Mouse (Mus musculus): ENCODE measurements around the gene Pkib. TPM values are rescaled to one million over a fixed set of nuclear protein-coding genes. Genes with fewer than 3 reads are reported as not detected.
A peak's percentile ranks its signal among the peaks of the same experiment; 100 is the strongest.

Pkib gene
- total RNA-seq (2022), result 10 to 100 TPM; 11.7 to 14.9 (median 13.7) TPM

DNA sequence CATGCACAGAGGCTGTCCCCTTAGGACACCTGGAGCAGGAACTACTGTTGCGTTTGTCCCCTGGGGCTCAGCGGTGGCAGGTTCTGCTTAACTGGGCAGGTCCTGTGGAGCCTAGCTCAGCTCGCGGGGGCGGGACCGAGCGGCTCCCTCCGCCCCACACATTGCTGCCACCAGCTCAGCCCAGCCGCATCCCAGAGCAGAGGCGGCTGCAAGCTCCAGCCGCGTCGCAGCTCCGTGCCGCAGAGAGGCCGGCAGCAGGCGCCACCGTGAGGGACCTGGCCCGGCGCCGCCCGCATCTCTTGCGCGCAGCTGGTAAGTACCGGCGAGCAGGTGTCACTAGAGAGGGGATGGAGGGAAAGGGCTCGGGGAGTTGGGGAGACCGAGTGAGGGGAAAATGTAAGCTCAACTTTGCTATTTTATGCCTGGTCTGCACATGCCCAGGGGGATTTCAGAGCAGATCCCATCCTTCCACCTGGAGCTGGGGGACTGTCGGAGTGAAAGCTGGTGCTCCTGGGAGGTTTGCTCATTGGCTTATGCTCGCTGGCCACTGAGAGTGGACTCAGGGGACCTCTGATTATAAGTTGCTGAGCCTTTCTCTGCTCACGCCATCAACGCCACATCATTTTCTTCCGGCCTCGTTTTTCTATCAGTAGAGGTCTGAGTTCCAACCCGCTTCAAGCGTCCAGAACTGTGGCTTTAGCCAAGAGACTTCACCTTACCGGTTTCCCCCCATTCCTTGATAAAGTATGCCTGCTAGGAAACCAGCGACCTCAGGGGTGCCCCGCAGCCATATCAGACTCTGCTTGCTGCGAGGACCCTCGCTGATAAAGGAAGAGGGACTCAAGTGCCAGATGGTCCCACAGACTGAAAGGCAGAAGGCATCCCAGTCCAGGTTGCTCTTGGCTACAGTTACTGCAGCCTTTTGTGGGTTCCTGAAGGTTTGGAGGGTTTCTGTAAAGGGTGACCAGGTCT, at the start of gene Pkib:
Pkib (plus strand) TSS at position 86 of the 972 bp plus-strand sequence.
- peak; percentile 9 to 46 for DNase-seq (ENCODE audit: low spot score in 2 of 2)

DNA sequence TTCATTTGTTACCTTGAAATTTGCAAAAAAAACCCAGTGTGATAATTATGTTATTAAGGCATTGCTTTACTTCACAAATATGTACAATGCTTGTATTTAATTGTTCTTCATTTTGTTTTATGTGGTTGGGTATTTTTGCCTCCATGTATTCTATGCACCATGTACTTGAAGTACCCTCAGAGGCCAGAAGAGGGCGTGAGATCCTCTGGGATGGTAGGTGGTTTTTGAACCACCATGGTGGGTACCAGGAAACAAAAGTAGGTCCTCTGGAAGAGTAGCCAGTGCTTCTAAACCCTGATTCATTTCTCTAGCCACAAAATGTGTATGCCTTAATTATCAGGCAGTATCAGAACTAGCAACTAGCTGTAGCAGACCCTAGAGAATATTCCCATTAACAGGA, 47.9 kb upstream of the Pkib start:
- DNase-seq (ENCODE audit: low spot score in 2 of 2), result no peak

DNA sequence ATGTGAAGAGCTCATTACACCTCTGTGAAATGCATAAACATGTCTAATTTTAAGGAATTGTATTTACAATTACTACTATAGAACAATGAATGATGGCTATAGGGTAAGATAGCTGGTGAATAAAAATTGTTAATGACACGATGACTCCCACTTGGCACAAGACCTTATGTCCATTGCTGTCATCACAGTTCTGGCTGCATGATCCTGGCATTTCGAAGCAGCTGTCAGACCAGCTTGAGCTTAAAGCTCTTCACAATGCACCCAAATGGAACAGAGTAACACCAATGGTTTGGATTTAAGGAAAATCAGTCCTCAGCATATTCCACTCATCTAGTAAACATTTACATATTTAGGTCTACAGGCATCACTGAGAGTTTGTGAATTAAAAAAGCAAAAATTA, 37.5 kb upstream of the Pkib start:
- DNase-seq (ENCODE audit: low spot score in 2 of 2), result no peak

DNA sequence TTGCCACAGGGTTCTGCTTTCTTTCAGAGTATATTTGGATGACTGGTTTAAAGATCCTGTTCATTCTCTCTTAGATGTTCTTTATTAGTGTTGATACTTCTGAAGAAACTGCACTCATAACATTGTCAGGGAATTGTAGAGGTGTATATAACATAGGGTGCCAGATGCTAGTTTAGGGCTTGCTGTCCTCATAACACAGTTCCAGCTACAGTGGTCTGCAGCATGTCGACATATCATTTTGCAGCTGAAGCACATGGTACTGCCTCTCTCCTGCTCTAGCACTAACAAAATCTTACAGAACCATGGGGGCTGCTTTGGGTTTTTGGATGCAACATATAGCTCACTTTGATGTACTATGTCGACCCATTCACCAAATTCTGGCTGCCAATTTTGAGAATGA, 34.6 kb upstream of the Pkib start:
- no peak for DNase-seq (ENCODE audit: low spot score in 2 of 2)

DNA sequence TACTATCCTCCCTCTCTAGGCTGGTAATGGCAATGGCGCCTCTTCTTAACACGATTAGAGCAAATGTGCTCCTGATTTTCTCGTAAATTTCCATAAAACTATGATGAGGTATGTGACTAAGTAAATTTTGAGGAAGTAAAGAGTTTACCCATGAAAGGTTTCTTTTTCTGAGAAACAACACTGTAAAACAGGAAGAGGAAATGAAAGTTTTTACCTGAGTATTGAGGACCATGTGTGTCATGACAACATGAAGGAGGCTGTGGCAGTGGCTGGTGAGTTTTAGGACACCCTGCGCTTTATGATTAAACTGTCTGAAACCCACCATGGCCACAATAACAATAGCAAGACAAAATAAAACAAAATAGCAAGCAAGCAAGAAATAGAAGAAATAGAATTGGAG, 28.8 kb upstream of the Pkib start:
- DNase-seq (ENCODE audit: low spot score in 2 of 2), result no peak

DNA sequence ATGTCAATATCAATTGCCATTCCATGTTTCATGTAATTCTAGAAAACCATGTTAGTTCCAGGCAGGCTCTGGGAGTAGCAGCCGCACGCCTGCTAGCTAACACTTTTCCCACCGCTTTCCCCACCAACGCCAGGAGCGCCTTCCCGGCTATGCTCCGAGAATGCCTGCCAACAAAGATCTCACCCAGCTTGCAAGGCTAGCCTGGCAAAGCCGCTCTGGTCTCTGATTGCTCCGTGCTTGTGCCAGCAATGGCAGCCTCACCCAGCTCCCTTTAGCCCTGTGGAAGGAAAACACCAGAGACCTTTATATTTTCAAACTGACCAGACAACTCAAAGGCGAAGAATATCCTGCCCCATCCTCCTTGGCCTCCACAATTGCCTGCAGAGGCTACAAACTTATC, 8.5 kb upstream of the Pkib start:
- DNase-seq (ENCODE audit: low spot score in 2 of 2), result peak in 1 of 2 experiments; percentile 4

DNA sequence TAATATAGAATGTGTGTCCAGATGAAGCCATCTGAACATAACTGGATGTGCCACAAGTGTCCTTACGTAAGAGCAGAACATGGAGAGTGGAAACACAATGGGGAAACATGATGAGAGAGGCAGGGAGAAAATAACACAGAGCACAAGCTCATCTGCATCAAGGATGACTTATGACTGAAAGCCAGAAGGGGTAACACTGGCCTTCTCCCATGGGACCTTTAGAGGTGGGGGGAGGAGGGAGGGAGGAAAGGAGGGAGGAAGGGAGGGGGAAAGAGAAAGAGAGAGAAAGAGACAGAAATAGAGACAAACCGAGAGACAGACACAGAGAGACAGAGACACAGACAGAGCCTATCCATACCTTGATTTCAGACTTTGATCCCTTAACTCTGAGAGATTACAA, 4.0 kb upstream of the Pkib start:
- DNase-seq (ENCODE audit: low spot score in 2 of 2), result no peak

DNA sequence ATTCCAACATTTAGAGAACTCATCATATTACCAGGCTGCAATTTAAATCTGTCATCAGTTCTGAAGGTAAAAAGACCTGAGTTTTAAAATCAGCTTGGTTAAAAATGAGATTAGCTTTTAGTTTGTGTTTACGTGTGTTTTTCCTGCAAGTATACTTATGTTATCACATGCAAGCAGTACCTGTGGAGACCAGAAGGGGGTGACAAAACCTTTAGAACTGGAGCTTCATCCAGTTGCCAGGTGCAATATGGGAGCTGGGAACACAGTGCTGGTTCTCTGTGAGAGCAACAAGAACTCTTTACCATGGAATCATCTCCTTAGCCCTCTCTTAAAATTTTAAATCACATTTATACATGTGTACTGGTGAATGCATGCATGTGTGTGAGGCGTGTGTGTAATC, 1.2 kb upstream of the Pkib start:
- DNase-seq (ENCODE audit: low spot score in 2 of 2), result no peak

DNA sequence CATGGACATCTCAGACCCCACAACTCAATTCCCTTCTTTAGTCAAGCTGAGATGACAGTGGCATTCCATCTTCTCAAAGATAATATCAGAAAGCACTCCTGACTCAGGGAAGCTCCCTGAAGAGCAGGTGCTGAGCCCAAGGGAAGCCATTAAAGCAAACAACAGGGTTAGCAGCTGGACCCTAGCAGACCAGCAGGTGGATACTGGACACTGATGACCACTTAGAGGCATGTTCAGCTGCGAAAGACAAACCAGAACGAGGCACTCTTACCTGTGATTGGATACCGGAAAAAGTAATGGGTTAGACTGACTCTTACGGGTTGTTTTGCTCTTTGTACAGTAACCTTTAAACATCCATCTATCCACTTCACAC, 1.1 kb downstream of the Pkib start:
- no peak for DNase-seq (ENCODE audit: low spot score in 2 of 2)

DNA sequence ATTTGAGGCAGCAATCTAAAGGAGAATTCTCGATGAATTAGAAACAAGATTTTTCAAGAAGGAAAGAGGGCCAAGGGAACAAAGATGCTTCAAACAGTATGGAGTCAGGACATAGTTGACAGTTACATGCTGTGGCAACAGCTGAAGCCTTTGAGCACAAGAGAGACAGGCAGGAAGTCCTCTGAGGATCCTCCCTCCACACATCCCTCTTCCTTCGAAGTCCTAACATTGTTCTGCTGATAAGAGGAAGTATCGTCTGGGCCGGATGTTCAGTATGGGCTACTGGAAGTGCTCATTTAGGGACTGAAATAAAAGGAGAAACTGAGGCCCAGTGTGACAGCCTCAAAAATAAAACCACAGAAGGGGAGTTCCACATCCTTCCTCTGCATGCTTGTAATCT, 5.2 kb downstream of the Pkib start:
- DNase-seq (ENCODE audit: low spot score in 2 of 2), result no peak

DNA sequence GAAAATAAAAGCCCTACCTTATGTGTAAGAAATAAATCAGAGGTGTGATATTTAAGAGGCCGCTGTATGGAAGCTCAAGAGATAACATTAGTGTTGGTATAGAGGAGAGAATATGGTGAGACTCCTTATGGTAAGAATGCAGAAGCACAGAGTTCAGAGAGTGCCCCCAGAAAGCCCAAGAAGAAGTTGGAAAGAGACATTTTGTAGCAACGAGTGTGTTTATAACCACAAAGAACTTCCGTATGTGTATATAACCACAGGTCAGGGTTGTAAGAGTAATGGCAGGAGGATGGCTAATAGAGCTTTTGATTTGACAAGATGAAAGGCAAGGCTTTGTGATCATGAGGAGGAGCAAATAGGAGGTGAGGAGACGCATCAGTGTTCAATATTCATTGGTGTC, 6.5 kb downstream of the Pkib start:
- no peak for DNase-seq (ENCODE audit: low spot score in 2 of 2)

DNA sequence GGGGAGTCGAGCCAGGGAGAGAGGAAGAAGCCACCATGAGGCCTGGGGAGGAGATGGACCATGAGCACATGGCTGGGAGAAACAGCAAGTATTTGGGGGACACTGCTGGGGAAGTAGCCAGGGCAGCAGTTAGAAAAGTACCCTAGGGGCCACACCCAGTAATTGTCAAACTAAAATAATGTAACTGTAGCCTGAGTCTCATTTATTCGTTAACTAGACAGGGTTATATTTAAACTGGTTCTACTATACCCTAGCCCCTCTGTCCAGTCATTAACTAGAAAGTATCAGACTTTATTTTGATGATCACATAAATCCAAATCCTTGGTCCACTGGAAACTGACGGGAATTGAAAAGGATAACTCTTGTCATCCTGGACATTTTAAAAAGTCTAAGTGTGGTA, 7.8 kb downstream of the Pkib start:
- DNase-seq (ENCODE audit: low spot score in 2 of 2), result no peak

DNA sequence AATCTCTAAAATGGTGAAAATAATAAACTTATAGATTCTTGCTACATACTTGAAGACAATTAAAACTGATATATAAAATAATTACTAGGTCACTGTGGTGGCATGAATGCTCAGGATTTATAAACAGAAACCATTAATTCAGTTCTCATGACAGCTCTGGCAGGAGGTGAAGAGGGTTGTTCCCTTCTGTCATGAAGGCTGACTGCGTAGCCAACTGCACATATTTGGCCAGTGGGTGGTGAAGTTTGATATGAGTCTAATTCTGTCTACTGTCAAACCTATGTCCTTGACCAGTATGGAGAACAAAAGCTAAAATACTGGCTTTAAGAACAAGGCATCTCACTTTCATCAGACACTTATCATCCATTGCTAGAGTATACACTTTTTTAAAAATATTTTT, 21.5 kb downstream of the Pkib start:
- DNase-seq (ENCODE audit: low spot score in 2 of 2), result no peak

DNA sequence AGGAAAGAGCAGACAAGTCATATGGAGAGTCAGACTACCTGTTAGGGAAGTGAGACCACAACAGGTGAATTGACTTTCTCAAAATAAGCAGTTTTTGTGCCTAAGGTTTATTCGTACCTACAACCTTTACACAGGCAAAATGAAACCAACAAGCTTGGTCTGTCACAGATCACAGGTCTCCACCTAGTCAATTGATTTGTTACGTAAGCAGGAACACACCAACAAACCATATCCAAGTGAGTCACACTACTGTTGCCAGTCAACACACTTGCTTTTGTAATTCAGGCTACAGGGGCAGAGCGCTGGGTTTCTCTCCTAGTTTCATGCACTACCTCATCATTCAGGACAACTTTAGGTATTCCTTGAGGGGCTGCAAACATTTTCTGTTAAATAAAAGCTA, 28.7 kb downstream of the Pkib start:
- DNase-seq (ENCODE audit: low spot score in 2 of 2), result no peak

DNA sequence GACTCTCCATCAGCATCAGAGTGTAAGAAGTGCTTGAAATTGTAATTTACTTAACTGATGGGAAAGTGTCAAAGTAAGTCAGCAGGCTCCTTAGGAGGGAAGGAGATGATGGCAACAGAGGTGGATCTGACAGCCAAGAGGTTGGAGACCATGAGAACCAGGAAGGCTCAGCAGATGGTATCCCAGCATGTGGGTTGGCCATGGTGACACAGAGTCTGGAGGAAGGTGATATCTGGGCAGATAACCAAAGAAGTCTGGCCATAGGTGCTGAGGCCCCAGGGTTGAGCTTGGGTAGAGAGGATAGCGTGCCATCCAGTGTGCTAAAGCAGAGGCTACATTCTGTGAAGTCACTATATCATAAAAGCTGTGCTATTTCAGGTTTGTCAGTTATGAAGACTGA, 32.0 kb downstream of the Pkib start:
- no peak for DNase-seq (ENCODE audit: low spot score in 2 of 2)

DNA sequence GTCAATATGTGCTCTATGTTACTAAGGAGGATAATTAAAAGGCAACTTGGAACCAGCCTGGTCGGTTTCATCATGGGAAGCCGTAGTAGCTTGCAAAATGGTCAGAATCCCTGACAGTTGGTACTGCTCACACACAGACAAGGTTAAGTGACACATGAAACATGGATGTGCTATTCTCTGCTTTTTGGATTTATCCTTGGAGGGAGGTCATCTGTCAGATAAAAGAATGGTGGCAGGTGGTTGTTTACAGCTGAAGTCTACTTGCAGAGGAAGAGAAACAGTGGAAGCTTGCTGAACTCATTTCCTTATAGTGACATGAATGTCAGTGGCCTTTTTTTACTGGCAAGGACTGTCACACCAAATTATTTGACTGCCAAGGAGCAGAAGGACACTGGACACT, 32.5 kb downstream of the Pkib start:
- DNase-seq (ENCODE audit: low spot score in 2 of 2), result no peak

DNA sequence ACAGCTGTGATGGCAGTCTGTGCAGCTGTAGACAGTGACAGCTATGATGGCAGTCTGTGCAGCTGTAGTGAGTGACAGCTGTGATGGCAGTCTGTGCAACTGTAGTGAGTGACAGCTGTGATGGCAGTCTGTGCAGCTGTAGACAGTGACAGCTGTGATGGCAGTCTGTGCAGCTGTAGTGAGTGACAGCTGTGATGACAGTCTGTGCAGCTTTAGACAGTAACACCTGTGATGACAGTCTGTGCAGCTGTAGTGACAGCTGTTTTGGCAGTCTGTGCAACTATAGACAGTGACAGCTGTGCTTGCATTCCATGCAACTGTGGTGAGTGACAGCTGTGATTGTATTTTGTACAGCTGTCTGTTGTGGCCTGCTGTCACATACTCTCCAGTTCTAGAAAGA, 44.0 kb downstream of the Pkib start:
- no peak for DNase-seq (ENCODE audit: low spot score in 2 of 2)

DNA sequence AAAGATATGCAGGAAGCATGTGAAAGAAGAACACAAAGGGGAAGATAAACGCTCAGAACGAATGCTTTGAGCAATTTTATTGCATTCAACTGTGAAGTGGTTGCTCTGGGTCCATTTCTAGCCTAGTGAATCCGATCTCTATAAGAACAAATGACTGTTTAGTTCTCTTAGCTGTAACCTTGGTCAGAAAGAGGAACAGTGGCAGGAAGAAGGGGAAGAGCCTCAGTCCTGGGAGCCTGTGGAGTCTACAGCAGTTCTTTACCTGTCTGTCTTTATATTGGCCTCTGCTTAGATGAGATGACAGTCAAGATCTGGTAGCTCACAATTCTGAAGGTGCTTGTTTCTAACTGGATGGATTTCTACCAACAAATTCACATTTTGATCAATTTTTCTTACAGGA, 56.2 kb downstream of the Pkib start:
- no peak for DNase-seq (ENCODE audit: low spot score in 2 of 2)

DNA sequence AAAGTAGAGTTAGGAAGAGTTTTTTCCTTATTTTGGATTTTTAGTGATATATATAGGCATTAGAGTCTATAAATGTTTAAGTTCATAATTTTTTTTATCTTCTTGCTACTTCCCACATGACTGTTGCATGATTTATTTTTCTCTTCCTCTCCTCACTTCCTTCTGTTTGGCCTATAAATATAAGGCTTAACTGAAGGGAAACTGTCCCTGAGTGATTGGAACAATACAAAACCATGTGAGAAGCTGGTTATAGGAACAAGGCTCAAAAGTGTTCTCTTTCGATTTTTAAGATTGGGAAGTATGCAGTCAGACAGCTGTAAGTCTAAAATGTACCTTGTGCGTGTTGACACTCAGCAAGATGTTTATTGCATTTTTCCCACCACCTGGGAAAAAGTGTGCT, 58.4 kb downstream of the Pkib start:
- no peak for DNase-seq (ENCODE audit: low spot score in 2 of 2)

DNA sequence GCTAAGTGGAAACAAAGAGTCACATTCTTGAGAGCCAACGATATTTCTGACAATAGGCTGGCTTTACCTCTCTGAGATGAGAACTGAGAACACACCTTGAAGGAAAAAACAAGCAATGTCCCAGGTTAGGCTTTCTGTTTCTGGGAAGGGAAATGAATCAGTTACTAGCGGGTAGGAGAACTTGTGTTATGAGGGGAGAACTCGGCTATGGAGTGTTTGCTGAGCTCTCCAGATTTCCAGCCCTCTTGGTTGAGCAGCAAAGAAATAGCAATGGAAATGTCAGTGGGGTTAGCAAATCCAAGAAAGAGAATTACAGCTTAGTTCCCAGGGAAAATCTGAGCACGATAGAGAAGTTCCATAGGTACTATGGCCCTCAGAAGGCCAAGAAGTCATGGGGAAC, 70.5 kb downstream of the Pkib start:
- no peak for DNase-seq (ENCODE audit: low spot score in 2 of 2)

DNA sequence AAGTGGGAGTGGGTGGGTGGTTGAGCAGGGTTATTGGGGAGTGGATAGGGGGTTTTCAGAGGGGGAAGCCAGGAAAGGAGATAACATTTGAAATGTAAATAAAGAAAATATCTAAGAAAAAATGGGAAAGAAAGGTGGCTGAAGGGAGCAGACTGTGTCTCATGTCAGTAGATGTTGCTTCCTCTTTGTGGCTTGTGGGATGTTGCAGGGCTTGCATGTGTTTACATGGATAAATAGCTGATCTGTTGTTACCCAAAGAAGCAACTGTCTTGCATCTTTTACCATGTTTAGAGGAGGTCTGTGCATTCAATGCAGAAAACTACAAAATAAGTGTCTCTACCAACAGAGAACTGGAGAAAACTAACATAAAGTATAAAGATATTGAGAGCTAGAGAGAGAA, 89.3 kb downstream of the Pkib start:
- no peak for DNase-seq (ENCODE audit: low spot score in 2 of 2)

DNA sequence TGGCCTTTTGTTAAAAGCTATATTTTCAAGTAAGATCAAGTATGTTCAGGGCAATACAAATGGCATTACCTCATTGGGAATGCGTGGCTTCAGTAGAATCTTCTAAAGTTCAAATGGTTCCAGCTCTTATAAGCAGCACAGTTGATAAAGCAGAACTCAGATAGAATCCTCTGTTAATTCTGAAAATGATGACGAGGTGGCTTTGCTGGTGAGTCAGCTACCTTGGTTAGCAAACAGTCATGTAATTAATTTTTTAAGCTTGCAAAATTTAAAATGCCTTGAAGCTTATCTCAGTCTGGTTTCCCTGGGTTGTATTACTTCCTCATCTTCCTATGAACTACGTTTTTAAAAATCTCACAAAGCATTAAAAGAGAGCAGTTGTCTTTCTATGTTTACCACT, 90.6 kb downstream of the Pkib start:
- no peak for DNase-seq (ENCODE audit: low spot score in 2 of 2)

DNA sequence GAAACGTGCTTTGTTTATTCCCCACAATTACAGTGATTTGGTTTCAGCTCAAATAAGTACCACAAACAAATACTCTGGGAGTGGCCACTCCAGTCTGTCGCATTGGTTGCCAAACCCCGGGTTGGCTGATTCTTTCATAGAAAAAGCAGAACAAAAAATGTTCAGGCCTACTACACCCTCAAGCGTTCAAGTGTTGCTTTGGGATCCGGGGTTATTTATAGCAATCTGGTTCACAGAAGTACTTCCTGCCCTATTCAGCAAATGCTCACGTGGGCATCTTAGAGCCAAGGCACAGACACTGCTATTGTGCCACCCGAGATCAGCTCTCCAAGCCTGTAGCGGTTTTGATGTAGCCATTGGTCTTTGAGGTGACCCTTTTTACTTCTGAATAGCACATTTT, 95.9 kb downstream of the Pkib start:
- no peak for DNase-seq (ENCODE audit: low spot score in 2 of 2)

DNA sequence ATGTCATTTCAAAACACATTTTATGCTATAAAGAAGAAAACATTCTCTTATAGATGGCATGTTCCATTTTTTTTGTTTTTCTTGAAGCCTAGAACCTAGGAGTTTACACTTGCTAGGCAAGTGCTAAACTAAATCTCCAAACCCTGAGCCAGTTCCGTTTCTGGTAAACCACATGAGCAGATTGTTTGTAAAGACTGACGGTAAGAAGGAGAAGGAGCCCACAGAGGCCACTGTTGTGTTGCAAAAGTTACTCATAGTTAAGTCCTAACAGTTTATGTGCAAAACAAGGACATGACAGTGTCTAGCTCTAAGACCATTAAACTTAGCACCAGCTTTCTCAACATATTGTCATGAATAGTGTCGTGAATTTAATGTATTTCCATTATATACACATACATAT, 99.9 kb downstream of the Pkib start:
- no peak for DNase-seq (ENCODE audit: low spot score in 2 of 2)
